Mouse (Mus musculus) hematopoietic stem cell, adult 5-6 weeks (primary cell): ENCODE measurements around the gene Tpbgl. TPM values are rescaled to one million over a fixed set of nuclear protein-coding genes. Genes with fewer than 3 reads are reported as not detected.

Experiments used
- ATAC-seq, 2 experiments: fragments of 125-278 bp in 1 of 2; replicated peaks in 1 of 2; 2 replicates each; pipeline ENCODE4 v1.8.0; 2016 to 2017; ENCODE audit warnings: inconsistent platforms in 2 of 2, mild to moderate bottlenecking in 2 of 2, moderate number of reproducible peaks in 2 of 2, low read depth in 1 of 2, moderate TSS enrichment in 1 of 2; ENCODE audit not compliant: low FRiP score in 2 of 2, poor library complexity in 2 of 2, severe bottlenecking in 2 of 2, insufficient read depth in 1 of 2, low TSS enrichment in 1 of 2
- total RNA-seq: library from RNA; stranded (forward); fragments of 172-1452, 232-1000 nt; gene quantifications from 2 replicates; pipeline ENCODE4 v1.2.3, GENCODE M21; 2017

Tpbgl gene
- total RNA-seq, 1 experiment from 2014 or later, result not detected

GRCm38 (mm10) chr7:99654244-99654643 lies 27.3 kb upstream of the Tpbgl start:
- no peak for ATAC-seq

DNA sequence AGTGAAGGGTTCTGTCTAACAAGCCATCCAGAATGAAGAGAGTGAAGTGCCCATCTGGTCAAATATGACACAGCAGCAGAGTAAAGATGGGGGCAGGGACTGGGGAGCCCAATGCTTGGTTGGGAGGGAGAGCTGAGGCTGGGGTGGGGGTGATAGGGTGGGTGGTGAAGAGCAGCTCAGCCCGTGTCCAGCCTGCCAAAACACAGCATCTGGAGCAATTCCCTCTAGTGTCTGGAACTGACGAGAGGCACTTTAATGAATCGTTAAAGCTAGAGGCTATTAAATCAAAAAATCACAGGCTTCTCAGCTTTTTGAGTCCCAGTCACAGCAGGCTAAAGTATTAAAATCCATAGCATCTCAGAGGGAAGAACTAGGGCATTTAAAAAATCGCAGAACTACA lies 22.7 kb upstream of the Tpbgl start:
- no peak for ATAC-seq

DNA sequence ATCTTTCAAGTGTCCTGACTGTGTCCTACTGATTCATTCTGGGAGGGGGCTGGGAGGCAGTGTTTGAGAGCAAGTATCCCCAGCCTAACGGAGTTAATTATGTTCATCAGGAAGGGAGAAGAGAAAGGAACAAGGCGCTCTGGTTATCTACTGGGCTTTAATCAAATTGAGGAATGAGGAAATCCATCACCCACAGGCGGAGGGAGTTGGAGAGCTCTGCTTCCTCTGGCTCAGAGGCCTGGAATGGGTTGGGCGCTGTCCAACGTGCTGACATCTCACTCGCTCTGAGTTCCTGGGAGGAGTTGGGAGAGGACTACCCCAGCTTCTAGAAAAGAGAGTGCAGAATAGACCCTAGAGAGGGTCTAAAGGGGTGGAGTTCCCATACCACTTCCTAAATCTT lies 21.7 kb upstream of the Tpbgl start:
- ATAC-seq, result no peak; a peak in 1 of 4 replicates

DNA sequence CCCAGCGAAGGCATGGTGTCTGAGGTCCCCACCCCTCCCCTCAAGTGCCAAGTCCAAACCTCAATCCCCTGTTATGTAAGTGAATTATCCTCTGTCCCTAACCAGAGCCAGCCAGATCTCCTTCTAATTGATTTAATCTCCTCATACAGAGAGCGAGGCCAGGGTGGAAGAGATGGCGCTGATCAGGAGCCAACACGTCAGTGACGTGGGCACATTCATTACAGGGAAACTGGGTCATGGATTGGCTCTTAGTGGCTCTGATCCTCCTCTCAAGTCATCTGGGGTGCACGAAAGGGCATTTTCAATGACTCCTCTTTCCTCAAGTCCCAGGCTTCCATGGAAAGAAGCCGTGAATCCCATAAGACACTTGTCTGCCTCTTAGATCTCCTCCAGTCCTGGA lies 17.8 kb upstream of the Tpbgl start:
- no peak for ATAC-seq

DNA sequence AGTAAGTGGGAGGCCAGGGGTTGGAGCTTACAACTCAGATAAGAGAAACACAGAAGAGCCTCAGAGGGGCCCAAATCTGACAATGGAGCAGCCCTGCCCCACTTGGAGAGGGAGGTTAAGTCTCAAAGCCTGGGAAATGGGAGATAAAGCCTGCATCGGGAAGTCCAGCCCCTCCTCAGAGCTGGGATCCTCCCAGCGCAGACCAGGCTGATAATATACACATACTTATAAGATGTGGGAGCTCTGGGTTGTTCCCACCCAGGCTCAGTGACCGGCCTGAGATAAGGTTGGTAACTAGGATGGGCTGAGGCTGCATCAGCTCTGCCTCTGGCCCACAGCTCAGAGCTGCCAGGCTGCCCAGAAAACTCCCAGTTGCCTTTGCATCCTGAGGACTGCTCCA lies 15.2 kb upstream of the Tpbgl start:
- ATAC-seq, result no peak

DNA sequence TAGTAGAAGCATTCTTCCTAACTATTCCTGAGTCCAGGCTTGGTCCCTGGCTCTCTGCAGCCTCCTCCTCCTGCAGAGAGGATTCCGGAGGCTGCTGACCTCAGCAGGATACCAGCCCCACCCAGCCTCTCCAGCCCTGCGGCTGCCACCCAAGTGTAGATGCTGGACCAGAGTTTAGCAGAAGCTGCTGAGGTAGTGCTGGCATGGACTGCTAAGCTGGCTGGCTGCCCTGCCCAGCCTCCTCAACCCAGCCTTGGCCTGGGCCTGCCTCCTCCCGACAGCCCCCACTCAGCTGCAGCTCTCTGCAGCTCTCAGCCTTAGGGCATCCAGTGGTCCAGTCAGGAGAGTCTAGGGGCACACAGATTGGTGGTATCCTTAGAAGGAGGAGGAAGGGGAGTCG lies 14.3 kb upstream of the Tpbgl start:
- ATAC-seq, result no peak

DNA sequence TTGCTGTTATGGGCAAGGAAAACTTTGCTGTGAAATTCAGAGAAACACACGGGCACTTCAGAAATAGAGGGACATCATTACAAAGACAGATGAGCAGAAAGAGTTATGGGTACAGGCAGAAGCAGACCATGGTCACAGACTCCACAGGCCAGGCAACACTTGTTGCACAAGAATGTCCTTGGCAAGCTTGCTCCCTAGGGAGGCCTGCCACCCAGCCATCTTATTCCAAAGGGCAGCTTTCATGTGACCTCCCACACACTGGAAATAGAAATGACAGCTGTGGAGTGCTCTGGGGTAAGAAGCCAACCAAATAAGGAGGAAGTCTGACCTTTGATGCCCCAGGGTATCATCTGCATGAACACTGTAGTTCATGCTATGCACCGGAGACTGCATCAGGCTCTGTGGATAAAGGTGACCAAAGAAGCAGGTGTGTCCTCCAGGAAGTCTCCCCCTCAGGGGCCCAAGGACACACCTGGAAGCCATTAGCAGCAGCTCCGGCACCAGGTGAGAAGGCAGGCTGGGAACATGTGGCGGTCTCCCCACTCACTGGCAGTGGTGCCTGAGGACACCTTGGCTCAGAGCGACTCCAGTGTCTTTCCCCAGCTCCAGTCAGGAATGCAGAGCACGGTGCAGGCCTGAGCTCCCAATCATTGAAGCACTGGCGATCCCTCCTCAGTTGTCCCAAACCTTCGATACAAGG lies 7.2 kb upstream of the Tpbgl start:
- no peak for ATAC-seq

DNA sequence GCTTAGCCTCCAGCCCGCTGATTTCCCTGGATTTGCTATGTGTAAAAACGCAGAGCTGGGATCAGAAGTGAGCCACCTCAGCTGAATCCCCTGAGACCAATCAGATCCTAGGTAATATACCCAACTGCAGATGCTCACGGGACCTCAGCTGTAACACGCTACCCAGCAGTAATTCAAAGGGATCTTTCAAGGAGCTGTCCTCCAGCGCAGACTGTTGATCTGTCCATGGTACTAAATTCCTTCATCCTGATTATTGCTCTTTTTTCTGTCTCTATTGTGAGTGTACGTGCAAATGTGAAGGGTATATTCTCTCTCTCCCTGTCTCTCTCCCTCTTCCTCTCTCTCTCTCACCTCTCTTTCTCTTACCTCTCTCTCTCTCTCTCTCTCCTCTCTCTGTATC lies 5.4 kb upstream of the Tpbgl start:
- no peak for ATAC-seq

DNA sequence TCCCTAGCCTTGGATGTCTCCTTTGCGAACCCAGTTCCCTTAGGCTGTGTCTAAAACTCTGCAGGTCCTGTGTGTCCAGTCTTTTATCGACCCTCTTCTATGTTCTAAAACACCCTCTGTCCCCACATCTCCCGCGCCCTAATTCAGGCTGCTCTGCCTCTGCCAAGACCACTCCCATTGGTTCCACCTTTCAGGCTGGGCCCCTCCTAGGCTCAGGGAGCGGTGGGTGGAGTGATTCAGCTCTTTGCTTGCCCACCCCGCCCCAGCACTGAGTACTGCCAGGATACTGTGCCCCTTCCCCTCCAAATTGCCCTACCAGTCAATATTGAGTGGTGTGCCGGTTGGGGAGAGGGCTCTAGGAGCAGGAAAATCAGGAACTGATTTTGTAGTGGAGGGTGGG lies 463 bp upstream of the Tpbgl start:
- ATAC-seq, result no peak

DNA sequence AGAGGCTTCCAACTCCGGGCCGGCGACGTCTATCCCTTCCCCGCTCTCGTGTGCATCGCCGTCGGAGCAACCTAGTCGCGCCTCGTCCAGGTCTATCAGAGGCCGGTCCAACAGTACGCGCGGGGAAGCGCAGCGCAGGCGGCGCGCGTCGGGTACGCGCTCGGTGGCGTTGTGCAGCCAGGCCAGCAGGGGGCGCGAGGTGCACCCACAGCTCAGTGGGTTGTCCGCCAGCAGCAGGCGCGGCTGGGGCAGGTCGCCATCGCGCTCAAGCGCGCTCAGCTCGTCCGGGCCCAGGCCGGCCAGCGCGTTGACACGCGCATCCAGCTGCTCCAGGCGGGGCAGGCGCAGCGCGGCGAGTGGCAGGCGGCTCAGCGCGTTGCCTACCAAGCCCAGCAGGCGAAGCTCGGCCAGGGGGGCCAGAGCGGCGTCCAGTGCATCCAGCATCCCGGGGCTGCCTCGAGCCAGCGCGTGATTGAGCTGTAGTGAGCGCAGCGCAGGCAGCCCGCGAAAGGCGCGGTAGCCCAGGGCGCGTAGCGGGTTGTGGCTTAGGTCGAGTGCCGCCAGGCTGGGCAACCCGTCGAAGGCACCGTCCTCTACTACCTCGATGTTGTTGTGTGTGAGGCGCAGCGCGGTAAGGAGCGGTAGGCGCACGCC lies 1.1 kb downstream of the Tpbgl start:
- peak; percentile 66 to 77 for ATAC-seq

DNA sequence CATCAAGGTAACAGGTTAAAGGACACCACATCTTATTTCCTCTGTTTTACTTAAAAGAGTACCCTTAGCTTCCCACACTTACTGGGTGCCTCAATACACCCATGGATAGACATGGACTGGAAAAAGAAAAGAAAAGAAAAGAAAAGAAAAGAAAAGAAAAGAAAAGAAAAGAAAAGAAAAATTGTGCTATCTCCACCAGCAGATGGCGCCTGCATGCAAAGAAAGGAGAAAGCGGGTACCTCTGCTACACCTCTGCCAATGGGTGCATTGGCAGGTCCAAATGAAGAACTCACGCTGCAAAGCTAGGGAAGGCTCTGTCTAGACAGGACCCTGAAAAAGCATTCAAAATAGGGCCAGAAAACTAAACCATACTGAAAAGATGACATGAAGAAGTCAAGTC lies 8.0 kb downstream of the Tpbgl start:
- ATAC-seq, result peak in 1 of 2 experiments; percentile 62; a peak in 2 of 4 replicates

DNA sequence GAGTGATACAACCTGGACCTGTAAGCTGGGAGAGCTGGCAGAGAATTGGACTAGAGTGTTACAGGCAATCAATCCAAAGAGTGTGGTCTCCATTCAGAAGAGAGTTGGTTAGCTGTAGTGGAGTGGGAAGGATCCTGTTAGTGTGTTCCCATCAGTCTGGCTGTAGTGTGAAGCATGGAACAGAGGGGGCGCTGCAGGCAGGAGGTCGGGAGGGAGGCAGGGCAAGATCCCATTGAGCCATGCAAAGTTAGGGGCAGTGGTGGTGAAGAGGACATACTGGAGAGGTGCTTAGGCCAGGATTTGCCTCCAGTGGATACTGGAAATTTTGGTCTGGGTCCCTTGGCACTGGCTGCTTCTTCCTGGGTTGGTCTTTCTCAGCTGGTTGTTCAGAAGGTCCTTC lies 8.6 kb downstream of the Tpbgl start:
- ATAC-seq, result no peak

- 0 out of 4 replicates have a peak, but pooled peaks of 1 of the 2 experiments have one; percentile 7 for ATAC-seq
Observed at GRCm38 (mm10) chr7:99607632-99608031, 19.3 kb downstream of the Tpbgl start.

DNA sequence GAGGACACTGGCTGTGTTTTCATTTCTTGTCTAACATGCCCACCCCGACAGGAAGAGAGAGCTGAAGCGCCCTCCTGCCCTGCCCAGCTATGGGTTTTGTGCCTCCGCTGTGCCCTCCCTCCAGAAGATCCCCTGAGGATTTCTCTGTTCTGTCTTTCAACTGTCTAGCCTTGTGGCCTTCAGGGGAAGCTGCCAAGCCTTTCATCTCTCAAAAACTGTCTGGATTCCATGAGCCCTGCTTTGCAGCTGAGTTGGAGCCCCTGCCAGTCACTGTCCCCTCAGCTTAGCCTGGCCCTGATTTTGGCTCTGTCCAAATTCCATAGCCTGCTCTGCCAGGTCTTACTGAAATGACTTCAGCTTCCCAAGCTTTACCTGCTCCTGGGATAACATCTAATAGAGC lies 20.1 kb downstream of the Tpbgl start:
- no peak for ATAC-seq

GRCm38 (mm10) chr7:99606303-99606702 lies 20.6 kb downstream of the Tpbgl start:
- ATAC-seq, result no peak

GRCm38 (mm10) chr7:99605058-99605457 lies 21.8 kb downstream of the Tpbgl start:
- no peak for ATAC-seq

DNA sequence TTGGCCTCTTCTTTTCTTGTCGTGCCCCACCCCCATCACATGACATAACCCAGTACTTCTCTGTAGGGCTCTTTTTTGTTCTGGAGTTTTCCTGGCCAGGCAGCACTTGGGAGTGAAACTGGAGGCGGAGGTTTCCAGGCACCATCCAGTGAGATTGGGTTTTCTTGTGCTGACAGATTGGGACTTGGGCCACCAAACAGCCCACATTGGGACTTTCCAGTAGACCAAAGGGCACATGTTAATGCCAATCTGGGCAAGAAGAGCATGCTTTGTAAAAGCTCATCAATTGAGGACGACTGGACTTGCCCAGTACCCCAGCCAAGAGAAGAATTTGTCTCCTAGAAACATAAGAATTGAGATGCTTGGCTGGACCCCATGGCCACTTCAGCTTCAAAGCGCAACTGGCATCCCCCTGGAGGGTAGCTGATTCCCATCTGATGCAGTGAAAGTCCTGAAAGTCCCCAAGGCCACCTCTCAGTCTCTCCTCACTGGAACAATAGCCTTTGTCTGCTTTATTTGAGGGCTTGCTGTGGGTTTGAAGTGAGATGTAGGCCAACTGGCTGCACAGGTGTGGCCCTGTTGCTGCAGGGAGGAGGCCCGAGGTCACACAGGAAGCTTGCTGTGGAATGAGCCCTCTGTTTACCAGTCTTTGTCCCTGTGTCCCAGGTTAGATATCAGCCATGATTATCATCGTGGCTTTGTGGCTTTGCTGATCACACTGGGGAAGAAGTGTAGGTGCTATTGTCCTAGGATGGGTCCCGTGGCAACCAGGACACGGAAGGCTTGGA lies 22.8 kb downstream of the Tpbgl start:
- no peak for ATAC-seq

- no peak for ATAC-seq
Observed at GRCm38 (mm10) chr7:99598722-99599121, 28.2 kb downstream of the Tpbgl start.
